Mouse (Mus musculus) limb, embryonic 12.5 days (tissue): ENCODE data around the gene Nrbp1. TPM values are rescaled to one million over a fixed set of nuclear protein-coding genes. Genes with fewer than 3 reads are reported as not detected.

ENCODE experiments used
- ATAC-seq: fragments of 200-750 bp; cut with Nextera tagmentation; 2 replicates; pipeline ENCODE4 v1.8.0; 2017; ENCODE audit warnings: low read depth, moderate TSS enrichment; ENCODE audit not compliant: insufficient number of reproducible peaks, insufficient read depth, low FRiP score, low TSS enrichment
- H3K27ac ChIP-seq: fragments of 300-500 bp; sonication (generic); 2 replicates; pipeline ENCODE4 v1.5.1; 2016; ENCODE audit warnings: mild to moderate bottlenecking, moderate library complexity
- H3K27me3 ChIP-seq: fragments of 300-500 bp; sonication (generic); 2 replicates; pipeline ENCODE4 v1.6.1; 2016; ENCODE audit warnings: mild to moderate bottlenecking, moderate library complexity
- H3K36me3 ChIP-seq: fragments of 300-500 bp; sonication (generic); 2 replicates; pipeline ENCODE4 v1.6.1; 2016; ENCODE audit warnings: mild to moderate bottlenecking, moderate library complexity
- H3K4me1 ChIP-seq: fragments of 300-500 bp; sonication (generic); replicated peaks from 2 replicates; pipeline ENCODE4 v1.6.1; 2016
- H3K4me2 ChIP-seq: fragments of 300-500 bp; sonication (generic); 2 replicates; pipeline ENCODE4 v1.6.1; 2016; ENCODE audit warnings: mild to moderate bottlenecking, moderate library complexity
- H3K4me3 ChIP-seq: fragments of 300-500 bp; sonication (generic); replicated peaks from 2 replicates; pipeline ENCODE4 v1.5.1; 2016; ENCODE audit warnings: mild to moderate bottlenecking
- H3K9ac ChIP-seq: fragments of 300-500 bp; sonication (generic); replicated peaks from 2 replicates; pipeline ENCODE4 v1.6.1; 2016; ENCODE audit warnings: mild to moderate bottlenecking, moderate library complexity
- H3K9me3 ChIP-seq: fragments of 300-500 bp; sonication (generic); 2 replicates; pipeline ENCODE4 v1.6.1; 2016; ENCODE audit warnings: mild to moderate bottlenecking, moderate library complexity
- WGBS: fragments of 180-500 bp; shearing (Covaris S2); methylation state at CpG from one replicate; pipeline ENCODE4 v1.1.7; 2016; 5-methylcytosine and 5-hydroxymethylcytosine counted together
- polyA plus RNA-seq: library from polyadenylated mRNA; unstranded; fragments of >200 nt; fragmentation: Nextera tagmentation; extraction: Ambion mirVana; gene quantifications from 2 replicates; pipeline ENCODE4 v1.2.1, GENCODE M21; 2016

Nrbp1 gene
- polyA plus RNA-seq, 1 experiment from 2014 or later, result 128 TPM

DNA sequence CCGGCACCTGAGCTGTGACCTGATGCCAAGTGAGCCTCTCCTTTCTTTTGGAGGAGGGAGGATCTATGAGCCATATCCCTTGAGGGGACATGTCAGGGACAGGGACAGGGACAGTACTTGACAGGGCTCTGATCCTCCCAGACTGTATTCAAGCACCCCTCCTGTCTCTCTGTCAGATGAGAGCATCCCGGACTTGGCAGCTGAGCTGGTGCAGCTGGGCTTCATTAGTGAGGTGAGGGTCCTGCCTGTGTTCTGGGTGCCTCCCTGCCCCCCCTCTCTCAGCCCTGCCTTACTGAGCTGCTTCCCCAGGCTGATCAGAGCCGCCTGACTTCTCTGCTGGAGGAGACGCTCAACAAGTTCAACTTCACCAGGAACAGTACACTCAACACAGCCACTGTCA, 10.1 kb downstream of the Nrbp1 start:
- Histone ChIP-seq H3K4me3 (0 out of 2 replicates have a peak overlapping the region, but pooled peaks have one; percentile 45), H3K9me3 (no peaks in the 10 kb centered on the region)
- ATAC-seq, result no peak

DNA sequence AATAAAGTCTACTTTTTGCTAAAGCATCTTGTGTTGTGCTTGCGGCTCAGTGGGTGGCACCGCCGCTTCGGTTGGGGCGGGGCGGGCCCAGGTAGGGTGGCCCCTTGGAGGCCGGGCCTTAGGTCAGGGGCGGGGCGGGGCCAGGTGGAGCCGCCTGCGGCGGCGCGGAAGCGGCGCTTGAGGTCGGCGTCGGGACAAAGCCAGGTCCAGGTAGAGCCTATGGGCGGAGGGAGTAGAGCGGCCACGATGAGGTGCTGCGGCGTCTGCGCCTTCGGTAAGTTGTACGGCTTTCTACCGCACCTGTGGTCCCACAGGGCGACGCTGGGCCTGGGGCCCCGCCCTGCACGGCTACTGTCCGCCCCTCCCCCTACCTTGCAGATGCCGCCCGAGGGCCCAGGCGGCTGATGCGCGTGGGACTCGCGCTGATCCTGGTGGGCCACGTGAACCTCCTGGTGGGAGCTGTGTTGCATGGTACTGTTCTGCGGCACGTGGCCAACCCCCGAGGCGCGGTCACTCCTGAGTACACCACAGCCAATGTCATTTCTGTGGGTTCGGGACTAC, 11.0 kb downstream of the Nrbp1 start, which contains the start of gene Krtcap3:
Gene Krtcap3 (plus strand): TSS at position 151 of the 561 bp plus-strand sequence.
- WGBS, result 3% methylated on average over 47 of the region's 47 CpGs
- H3K27me3 ChIP-seq, result no peaks in the 10 kb centered on the region
- H3K9me3 ChIP-seq, result no peaks in the 10 kb centered on the region
- peak within 1 kb of the TSS; percentile 45 for H3K4me3 ChIP-seq
- peak within 1 kb of the TSS; percentile 59 for H3K9ac ChIP-seq
- H3K4me2 ChIP-seq, result peak within 1 kb of the TSS; percentile 64
- peaks cover 35% of the 10 kb centered on the region for H3K4me1 ChIP-seq
- H3K27ac ChIP-seq, result peak within 1 kb of the TSS; percentile 84
- ATAC-seq, result peak; percentile 61
- H3K36me3 ChIP-seq, result peaks cover 91% of the 10 kb centered on the region

More for the DNA sequence above, 10.1 kb downstream of the Nrbp1 start:
- Histone ChIP-seq H3K27ac (peak overlapping the region; percentile 67; the same call in 1 of the 2 replicates), H3K36me3 (peaks cover 91% of the 10 kb centered on the region), H3K4me1 (peaks cover 35% of the 10 kb centered on the region), H3K27me3 (no peaks in the 10 kb centered on the region), H3K9ac (peak overlapping the region; percentile 59; the same call in 1 of the 2 replicates), H3K4me2 (peak overlapping the region; percentile 64)
- WGBS, result 38% methylated on average over 4 of the region's 4 CpGs

DNA sequence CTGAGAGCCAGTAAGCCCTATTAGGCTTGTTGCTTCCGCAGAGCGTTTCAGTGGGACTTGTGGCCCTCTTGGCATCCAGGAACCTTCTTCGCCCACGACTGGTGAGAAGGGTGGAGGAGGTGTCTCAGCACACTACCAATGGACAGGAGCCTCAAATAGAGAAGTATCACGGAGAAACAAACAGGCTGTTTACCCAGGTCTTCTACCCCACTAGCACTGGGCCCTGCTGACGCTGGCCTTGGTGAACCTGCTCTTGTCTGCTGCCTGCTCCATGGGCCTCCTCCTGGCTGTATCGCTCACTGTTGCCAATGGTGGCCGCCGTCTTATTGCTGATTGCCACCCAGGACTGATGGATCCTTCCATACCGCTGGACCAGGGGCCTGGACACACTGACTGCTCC, 11.5 kb downstream of the Nrbp1 start:
- peak overlapping the region; percentile 84 for H3K27ac ChIP-seq

DNA sequence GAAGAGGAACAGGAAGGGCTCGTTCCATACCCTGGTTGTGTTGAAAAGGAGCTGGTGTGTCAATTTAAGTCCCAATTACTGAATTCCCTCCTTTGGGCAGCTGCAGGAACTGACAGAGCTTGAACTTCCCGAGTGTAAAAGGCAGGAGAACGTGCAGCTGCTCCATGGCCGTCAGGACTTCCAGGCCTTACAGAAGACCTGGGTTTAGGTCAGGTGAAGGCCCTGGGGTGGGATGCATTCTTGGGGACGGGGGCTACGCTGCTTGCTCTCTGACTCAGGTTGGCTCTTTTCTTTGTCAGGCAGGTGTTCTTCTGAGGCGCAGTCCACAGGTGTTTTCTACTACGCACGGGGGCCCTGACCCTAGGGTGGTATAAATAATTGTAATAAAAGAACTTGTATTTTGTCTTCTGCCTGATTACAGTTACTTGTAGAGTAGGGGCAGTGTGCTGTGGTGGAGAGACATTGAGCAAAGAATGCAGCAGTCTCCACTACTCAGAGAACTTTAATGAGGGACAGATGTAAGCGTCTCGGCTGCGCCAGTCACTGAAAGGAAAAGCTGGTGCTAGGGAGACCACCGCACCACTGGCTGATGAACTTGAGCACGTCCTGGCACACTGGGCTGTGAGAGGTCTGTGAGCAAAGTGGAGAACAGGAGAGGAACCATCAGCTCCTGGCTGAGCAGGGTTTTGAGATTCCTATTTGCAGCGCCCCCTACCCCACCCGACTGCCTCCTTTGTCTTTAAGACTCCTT, 12.3 kb downstream of the Nrbp1 start:
- WGBS, result 49% methylated on average over 16 of the region's 16 CpGs
- H3K9me3 ChIP-seq, result no peaks in the 10 kb centered on the region
- H3K4me3 ChIP-seq, result no peak overlapping the region
- H3K4me2 ChIP-seq, result peak overlapping the region; percentile 18
- H3K9ac ChIP-seq, result no peak overlapping the region
- peaks cover 35% of the 10 kb centered on the region for H3K4me1 ChIP-seq
- peaks cover 87% of the 10 kb centered on the region for H3K36me3 ChIP-seq
- H3K27me3 ChIP-seq, result no peaks in the 10 kb centered on the region
- ATAC-seq, result peak; percentile 2; the same call in 1 of the 2 replicates
- peak overlapping the region; percentile 84 for H3K27ac ChIP-seq

More for the DNA sequence above, 11.5 kb downstream of the Nrbp1 start:
- peak overlapping the region; percentile 64 for H3K4me2 ChIP-seq
- H3K9me3 ChIP-seq, result no peaks in the 10 kb centered on the region
- no peaks in the 10 kb centered on the region for H3K27me3 ChIP-seq
- ATAC-seq, result no peak
- peak overlapping the region; percentile 59 for H3K9ac ChIP-seq
- H3K4me1 ChIP-seq, result peaks cover 35% of the 10 kb centered on the region
- WGBS, result 38% methylated on average over 10 of the region's 10 CpGs
- H3K4me3 ChIP-seq, result peak overlapping the region; percentile 45
- peaks cover 88% of the 10 kb centered on the region for H3K36me3 ChIP-seq

DNA sequence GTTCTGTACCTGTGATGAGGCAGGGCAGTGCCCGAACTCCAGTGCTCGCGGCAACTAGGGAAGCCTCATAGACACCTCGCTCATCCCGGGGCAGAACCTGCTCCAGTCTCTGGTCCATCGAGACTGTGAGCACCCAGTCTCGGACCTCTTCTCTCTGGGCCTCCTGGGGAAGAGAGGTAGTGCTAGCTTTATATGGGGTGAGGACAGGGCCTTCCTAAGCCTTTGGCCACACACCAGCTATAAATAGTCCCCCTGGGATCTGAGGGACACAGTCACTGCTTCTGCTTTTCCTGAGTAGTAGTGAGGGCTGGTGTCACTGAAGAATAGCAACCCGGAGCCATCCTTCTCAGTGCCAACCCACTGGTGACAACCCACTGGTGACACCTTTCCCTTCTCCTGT, 13.1 kb downstream of the Nrbp1 start:
- Histone ChIP-seq H3K27me3 (no peaks in the 10 kb centered on the region), H3K4me3 (no peak overlapping the region), H3K9me3 (no peaks in the 10 kb centered on the region), H3K4me2 (no peak overlapping the region), H3K27ac (peak overlapping the region; percentile 84), H3K4me1 (peaks cover 35% of the 10 kb centered on the region), H3K9ac (no peak overlapping the region), H3K36me3 (peaks cover 84% of the 10 kb centered on the region)
- ATAC-seq, result no peak
- WGBS, result 95% methylated on average over 8 of the region's 8 CpGs

DNA sequence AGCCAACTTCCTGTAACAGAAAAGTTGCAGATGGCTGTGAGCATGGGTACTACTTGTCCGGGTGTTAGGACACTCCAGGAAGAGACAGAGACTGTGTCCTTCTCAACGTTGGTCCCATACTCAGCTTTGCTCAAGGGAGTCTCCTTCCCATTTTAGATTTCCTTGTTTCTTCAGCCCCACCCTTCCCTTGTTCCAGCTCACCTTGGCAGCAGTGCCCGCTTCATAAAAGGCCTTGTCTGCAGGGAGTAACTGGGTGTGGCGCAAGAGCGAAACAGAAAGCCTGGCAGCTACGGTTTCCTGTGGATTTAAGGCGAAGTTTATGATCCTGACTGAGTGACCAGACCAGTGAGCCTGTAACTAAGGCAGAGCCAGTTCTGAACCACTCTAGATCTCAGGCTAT, 13.8 kb downstream of the Nrbp1 start:
- ATAC-seq, result no peak
- Histone ChIP-seq H3K4me3 (no peak overlapping the region), H3K36me3 (peaks cover 84% of the 10 kb centered on the region), H3K4me1 (peaks cover 35% of the 10 kb centered on the region), H3K4me2 (no peak overlapping the region), H3K9me3 (no peaks in the 10 kb centered on the region), H3K9ac (no peak overlapping the region), H3K27me3 (no peaks in the 10 kb centered on the region), H3K27ac (no peak overlapping the region)
- WGBS, result 80% methylated on average over 7 of the region's 7 CpGs

DNA sequence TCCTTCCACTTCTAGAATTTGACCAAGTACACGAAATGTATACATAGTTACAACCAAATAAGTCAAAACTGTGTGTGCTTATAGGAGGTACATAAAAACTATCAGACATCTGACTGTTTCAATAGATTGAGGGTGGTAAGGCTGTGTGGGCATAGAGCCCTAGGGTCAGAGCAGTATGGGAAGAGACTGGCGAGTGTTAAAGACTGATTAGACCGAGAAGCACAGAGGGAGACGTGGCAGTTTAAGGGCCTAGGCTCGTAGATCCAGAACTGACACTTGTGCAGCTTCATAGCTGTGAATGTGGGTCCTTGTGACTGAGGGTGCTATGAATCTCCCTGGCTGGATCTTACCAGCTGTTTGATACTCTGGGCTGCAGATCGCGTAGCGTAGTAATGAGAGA, 14.2 kb downstream of the Nrbp1 start:
- no peaks in the 10 kb centered on the region for H3K27me3 ChIP-seq
- H3K27ac ChIP-seq, result no peak overlapping the region
- H3K36me3 ChIP-seq, result peaks cover 84% of the 10 kb centered on the region
- no peak overlapping the region for H3K4me3 ChIP-seq
- peaks cover 35% of the 10 kb centered on the region for H3K4me1 ChIP-seq
- 86% methylated on average over 8 of the region's 8 CpGs for WGBS
- ATAC-seq, result no peak
- no peak overlapping the region for H3K4me2 ChIP-seq
- no peak overlapping the region for H3K9ac ChIP-seq
- H3K9me3 ChIP-seq, result no peaks in the 10 kb centered on the region

DNA sequence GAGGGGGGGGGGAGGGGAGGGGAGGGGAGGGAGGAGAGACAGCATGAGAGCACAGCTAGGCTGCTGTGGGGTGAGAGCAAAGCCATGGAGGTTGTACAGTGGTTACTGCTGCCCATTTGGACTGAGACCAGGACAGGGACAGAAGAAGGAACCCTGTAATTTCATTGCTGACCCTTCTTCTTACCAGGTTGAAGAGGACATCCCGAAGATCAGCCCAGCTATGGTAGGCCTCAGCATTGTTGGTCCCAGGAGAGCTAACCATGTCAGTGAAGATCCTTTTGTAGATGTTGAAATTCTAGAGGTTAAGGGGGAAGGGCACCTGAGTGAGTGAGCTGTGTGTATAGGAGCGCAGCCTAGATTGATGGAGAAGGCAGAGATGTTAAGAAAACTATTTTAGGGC, 14.7 kb downstream of the Nrbp1 start:
- no peak overlapping the region for H3K9ac ChIP-seq
- peaks cover 84% of the 10 kb centered on the region for H3K36me3 ChIP-seq
- no peak overlapping the region for H3K4me3 ChIP-seq
- no peak overlapping the region for H3K4me2 ChIP-seq
- H3K27me3 ChIP-seq, result no peaks in the 10 kb centered on the region
- peaks cover 34% of the 10 kb centered on the region for H3K4me1 ChIP-seq
- H3K9me3 ChIP-seq, result no peaks in the 10 kb centered on the region
- H3K27ac ChIP-seq, result no peak overlapping the region
- 84% methylated on average over 2 of the region's 2 CpGs for WGBS
- no peak for ATAC-seq

DNA sequence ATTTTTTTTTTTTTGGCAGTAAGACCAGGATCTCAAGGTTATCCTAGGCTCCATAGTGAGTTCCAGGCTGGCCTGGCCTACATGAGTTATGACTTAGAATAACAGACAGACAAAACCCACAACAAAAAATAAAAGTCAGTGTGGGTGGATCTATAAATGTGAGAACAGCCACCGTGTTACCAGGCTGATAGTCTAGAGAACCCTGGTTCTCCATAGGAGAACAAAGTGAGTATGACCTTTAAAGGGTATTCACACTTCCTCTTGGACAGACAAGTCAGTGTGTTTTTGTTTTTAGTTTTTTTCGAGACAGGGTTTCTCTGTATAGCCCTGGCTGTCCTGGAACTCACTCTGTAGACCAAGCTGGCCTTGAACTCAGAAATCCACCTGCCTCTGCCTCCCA, 15.3 kb downstream of the Nrbp1 start:
- Histone ChIP-seq H3K9me3 (no peaks in the 10 kb centered on the region), H3K9ac (no peak overlapping the region), H3K27me3 (no peaks in the 10 kb centered on the region), H3K4me2 (no peak overlapping the region), H3K27ac (no peak overlapping the region), H3K4me3 (no peak overlapping the region), H3K36me3 (peaks cover 84% of the 10 kb centered on the region), H3K4me1 (peaks cover 28% of the 10 kb centered on the region)
- ATAC-seq, result no peak
- 86% methylated on average over 2 of the region's 2 CpGs for WGBS

DNA sequence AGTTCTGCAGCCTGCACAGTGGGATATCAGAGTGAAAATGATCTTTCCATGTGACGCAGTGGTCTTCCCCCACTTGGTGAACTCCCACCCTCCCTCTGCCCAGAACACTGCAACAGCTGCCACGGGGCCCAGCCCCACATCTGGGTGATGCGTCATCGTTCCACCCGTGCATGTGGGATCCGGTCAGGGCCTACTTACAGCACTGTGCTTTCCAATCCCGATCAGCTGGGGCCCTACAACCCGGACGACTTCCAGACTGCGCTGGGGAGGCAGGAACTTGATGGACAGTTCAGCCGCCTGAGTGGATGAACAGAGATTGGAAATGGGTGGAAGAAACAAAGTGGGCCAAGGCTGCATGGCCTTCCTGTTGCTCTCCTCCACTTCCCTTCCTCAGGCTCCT, 17.0 kb downstream of the Nrbp1 start:
- no peak for ATAC-seq
- H3K9ac ChIP-seq, result no peak overlapping the region
- H3K4me1 ChIP-seq, result peaks cover 11% of the 10 kb centered on the region
- no peaks in the 10 kb centered on the region for H3K9me3 ChIP-seq
- no peak overlapping the region for H3K4me3 ChIP-seq
- H3K27ac ChIP-seq, result no peak overlapping the region
- WGBS, result 78% methylated on average over 11 of the region's 11 CpGs
- H3K36me3 ChIP-seq, result peaks cover 91% of the 10 kb centered on the region
- H3K4me2 ChIP-seq, result no peak overlapping the region
- no peaks in the 10 kb centered on the region for H3K27me3 ChIP-seq

DNA sequence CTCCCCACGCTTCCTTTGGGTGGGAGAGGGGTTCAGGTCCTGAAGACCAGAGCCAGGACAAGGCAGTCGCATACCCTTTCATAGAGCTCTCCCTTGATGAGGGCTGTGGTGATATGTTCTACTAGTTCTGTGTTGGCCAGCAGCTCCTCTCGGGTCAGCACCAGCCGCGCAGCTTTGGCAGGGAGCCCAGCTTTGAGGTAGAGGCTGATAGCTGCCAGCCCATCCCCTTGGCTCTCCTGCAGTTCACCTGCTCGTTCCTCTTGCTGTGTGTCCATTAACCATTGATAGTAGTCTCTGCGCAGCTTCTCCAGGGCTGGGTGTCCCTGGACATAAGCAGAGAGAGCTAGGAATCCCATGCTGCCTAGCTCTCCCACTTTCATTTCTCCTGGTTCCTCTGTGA, 25.4 kb downstream of the Nrbp1 start:
- H3K4me2 ChIP-seq, result no peak overlapping the region
- WGBS, result 89% methylated on average over 7 of the region's 7 CpGs
- no peaks in the 10 kb centered on the region for H3K9me3 ChIP-seq
- H3K4me1 ChIP-seq, result no peaks in the 10 kb centered on the region
- no peak for ATAC-seq
- H3K27me3 ChIP-seq, result no peaks in the 10 kb centered on the region
- H3K4me3 ChIP-seq, result no peak overlapping the region
- no peak overlapping the region for H3K27ac ChIP-seq
- H3K36me3 ChIP-seq, result peaks cover 97% of the 10 kb centered on the region
- no peak overlapping the region for H3K9ac ChIP-seq
